Mouse (Mus musculus) inflammation-experienced regulatory T-cells, adult 16 weeks (primary cell): Measurements from ENCODE around the gene Olfr395. TPM values are rescaled to one million over a fixed set of nuclear protein-coding genes. Genes with fewer than 3 reads are reported as not detected.

ENCODE experiments used
- polyA plus RNA-seq: library from polyadenylated mRNA; unstranded; fragments of 100-300 nt; shearing (Covaris generic); gene quantifications from one replicate; pipeline ENCODE4 v1.2.1, GENCODE M21; 2017

Gene Olfr395
- polyA plus RNA-seq, result not detected

DNA sequence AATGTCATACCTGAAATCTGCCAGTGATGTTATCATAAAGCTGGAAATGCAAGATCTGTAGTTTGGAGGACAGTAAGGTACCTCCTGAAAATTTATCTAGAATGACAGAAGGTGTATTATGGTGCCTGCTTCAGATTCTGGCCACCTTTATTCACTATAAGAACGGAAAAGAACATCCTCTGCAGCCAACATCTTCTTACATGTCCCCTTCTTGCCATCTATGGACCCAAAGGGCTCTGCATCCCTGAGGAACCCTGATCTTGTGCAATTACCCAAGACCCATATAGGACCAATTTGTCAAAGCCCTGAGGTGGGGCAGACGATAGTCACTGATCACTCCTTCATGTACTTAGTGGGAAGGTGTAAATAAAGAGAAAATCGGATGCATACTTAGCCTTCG is at the start of gene Olfr395:
Gene Olfr395, minus strand, starts transcription at position 101 of the 400 bp plus-strand sequence.

DNA sequence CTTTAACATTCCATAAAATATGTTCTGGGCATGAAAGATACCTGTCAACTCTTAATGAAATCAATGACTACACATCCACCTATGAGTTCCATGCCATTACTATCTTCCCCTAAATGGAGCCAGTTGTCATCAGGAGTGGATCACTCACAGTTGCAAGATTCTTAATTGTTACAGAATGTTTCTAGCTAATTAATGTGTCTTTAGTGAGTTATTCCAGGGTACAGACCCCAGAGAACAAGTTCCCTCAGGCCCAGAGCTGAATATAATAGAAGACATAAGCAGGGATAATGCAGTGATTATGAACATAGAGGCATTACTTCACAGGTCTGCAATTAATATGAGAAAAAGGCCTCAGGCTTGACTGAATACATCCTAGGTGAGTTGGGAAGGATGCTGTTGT is 27.3 kb upstream of the Olfr395 start, which contains the start of gene Olfr23:
Gene Olfr23, plus strand, starts transcription at position 301 of the 400 bp plus-strand sequence.

DNA sequence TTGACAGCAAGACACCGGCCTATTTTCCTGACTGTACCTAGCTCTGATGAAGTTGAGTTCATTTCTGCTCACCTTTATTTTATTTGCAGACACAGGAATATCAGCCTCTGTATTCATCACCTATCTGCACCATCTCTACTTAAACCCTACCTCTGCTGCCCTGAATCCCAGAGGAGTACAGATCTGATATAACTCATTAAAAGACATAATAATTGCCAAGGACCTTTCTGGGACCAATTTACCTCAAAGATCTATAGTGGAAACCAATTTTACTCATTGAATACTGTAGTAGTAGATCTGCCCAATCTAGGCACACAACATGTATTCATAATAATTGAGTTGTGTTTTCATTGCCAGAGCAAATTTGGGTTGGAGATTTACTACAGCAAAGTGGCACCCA is 18.4 kb downstream of the Olfr395 start, which contains the start of gene Olfr394:
Gene Olfr394, minus strand, starts transcription at position 101 of the 400 bp plus-strand sequence.

Other genes with a start within 250 kb of the Olfr395 start
- not detected for gene Zfp735, start 220.5 kb downstream of the Olfr395 start, polyA plus RNA-seq
- gene Olfr389, start 128.6 kb downstream of the Olfr395 start, polyA plus RNA-seq, result not detected
- not detected for gene Olfr390, start 126.3 kb downstream of the Olfr395 start, polyA plus RNA-seq
- gene Olfr391-ps, start 106.2 kb downstream of the Olfr395 start, polyA plus RNA-seq, result not detected
- not detected for gene Olfr392, start 92.2 kb downstream of the Olfr395 start, polyA plus RNA-seq
- not detected for gene Olfr393, start 57.8 kb downstream of the Olfr395 start, polyA plus RNA-seq
- not detected for gene Olfr394, start 18.5 kb downstream of the Olfr395 start, polyA plus RNA-seq
- gene Olfr23, start 27.4 kb upstream of the Olfr395 start, polyA plus RNA-seq, result not detected
- not detected for gene Olfr397, start 51.5 kb upstream of the Olfr395 start, polyA plus RNA-seq
- gene Olfr398, start 81.1 kb upstream of the Olfr395 start, polyA plus RNA-seq, result 0.06 TPM
- not detected for gene Olfr139, start 147.3 kb upstream of the Olfr395 start, polyA plus RNA-seq
- not detected for gene Olfr399, start 147.3 kb upstream of the Olfr395 start, polyA plus RNA-seq
- gene Zfp616, start 160.7 kb upstream of the Olfr395 start, polyA plus RNA-seq, result not detected
- gene Olfr401, start 204.4 kb upstream of the Olfr395 start, polyA plus RNA-seq, result not detected
- gene Olfr402, start 244.2 kb upstream of the Olfr395 start, polyA plus RNA-seq, result not detected